Mouse (Mus musculus) stomach, embryonic 16.5 days (tissue): ENCODE measurements around the gene Tmem37. TPM values are rescaled to one million over a fixed set of nuclear protein-coding genes. Genes with fewer than 3 reads are reported as not detected.

Experiments
- ATAC-seq: fragments of 200-750 bp; cut with Nextera tagmentation; 2 replicates; pipeline ENCODE4 v1.8.0; 2017; ENCODE audit warnings: moderate number of reproducible peaks, moderate TSS enrichment; ENCODE audit not compliant: insufficient read depth, low FRiP score
- H3K27ac ChIP-seq: fragments of 300-500 bp; sonication (generic); 2 replicates; pipeline ENCODE4 v1.5.1; 2014; ENCODE audit warnings: low read length
- H3K27me3 ChIP-seq: fragments of 300-500 bp; sonication (generic); 2 replicates; pipeline ENCODE4 v1.6.1; 2014; ENCODE audit warnings: low read length, control low read depth, mixed read lengths; ENCODE audit not compliant: control insufficient read depth, insufficient read depth
- H3K36me3 ChIP-seq: fragments of 300-500 bp; sonication (generic); 2 replicates; pipeline ENCODE4 v1.6.1; 2014; ENCODE audit warnings: low read length; ENCODE audit not compliant: control insufficient read depth, insufficient read depth
- H3K4me1 ChIP-seq: fragments of 300-500 bp; sonication (generic); 2 replicates; pipeline ENCODE4 v1.6.1; 2014; ENCODE audit warnings: low read length, control low read depth, mixed read lengths; ENCODE audit not compliant: control insufficient read depth, insufficient read depth
- H3K4me2 ChIP-seq: fragments of 300-500 bp; sonication (generic); 2 replicates; pipeline ENCODE4 v1.6.1; 2014; ENCODE audit warnings: low read depth, low read length, mixed read lengths
- H3K4me3 ChIP-seq: fragments of 300-500 bp; sonication (generic); replicated peaks from 2 replicates; pipeline ENCODE4 v1.5.1; 2014; ENCODE audit warnings: mild to moderate bottlenecking, low read length
- H3K9ac ChIP-seq: fragments of 300-500 bp; sonication (generic); 2 replicates; pipeline ENCODE4 v1.6.1; 2014; ENCODE audit warnings: low read length
- H3K9me3 ChIP-seq: fragments of 300-500 bp; sonication (generic); replicated peaks from 2 replicates; pipeline ENCODE4 v1.6.1; 2016; ENCODE audit warnings: low read length, control low read depth; ENCODE audit not compliant: control insufficient read depth
- WGBS: fragments of 180-500 bp; shearing (Covaris S2); extraction: QIAGEN DNeasy Blood & Tissue Kit; methylation state at CpG from one replicate; pipeline ENCODE4 v1.1.7; 2014; 5-methylcytosine and 5-hydroxymethylcytosine counted together
- polyA plus RNA-seq: library from polyadenylated mRNA; unstranded; fragments of >200 nt; fragmentation: Nextera tagmentation; extraction: Ambion mirVana; gene quantifications from 2 replicates; pipeline ENCODE4 v1.2.1, GENCODE M21; 2015

Tmem37 gene
- polyA plus RNA-seq, 1 experiment from 2014 or later = 24.8 TPM

- Histone ChIP-seq H3K9ac (no peak overlapping the region), H3K9me3 (no peaks in the 10 kb centered on the region), H3K27ac (no peak overlapping the region), H3K4me2 (no peak overlapping the region), H3K36me3 (no peaks in the 10 kb centered on the region), H3K27me3 (no peaks in the 10 kb centered on the region), H3K4me3 (no peak overlapping the region), H3K4me1 (no peaks in the 10 kb centered on the region)
- 82% methylated on average over 12 of the region's 12 CpGs for WGBS
- no peak for ATAC-seq
Measured at GRCm38 (mm10) chr1:120019428-120019827, 54.4 kb downstream of the Tmem37 start.

GRCm38 (mm10) chr1:120018900-120019299 lies 55.0 kb downstream of the Tmem37 start:
- no peak overlapping the region for H3K27ac ChIP-seq
- H3K4me3 ChIP-seq = no peak overlapping the region
- WGBS = 63% methylated on average over 3 of the region's 3 CpGs
- no peaks in the 10 kb centered on the region for H3K36me3 ChIP-seq
- H3K9me3 ChIP-seq = no peaks in the 10 kb centered on the region
- H3K4me2 ChIP-seq = no peak overlapping the region
- H3K27me3 ChIP-seq = no peaks in the 10 kb centered on the region
- H3K4me1 ChIP-seq = no peaks in the 10 kb centered on the region
- ATAC-seq = no peak
- no peak overlapping the region for H3K9ac ChIP-seq

Other genes with a start within 250 kb of the Tmem37 start
- 2.7 and 3.8 TPM in 2 replicates for gene Ptpn4, start 236.5 kb downstream of the Tmem37 start, polyA plus RNA-seq
- gene Tmem177, start 160.9 kb downstream of the Tmem37 start, polyA plus RNA-seq = 5.6 and 5.8 TPM in 2 replicates
- gene Cfap221, start 76.8 kb downstream of the Tmem37 start, polyA plus RNA-seq = 0.05 TPM in 1 of 2 replicates, not detected in the other
- gene Sctr, start 67.2 kb downstream of the Tmem37 start, polyA plus RNA-seq = 1.1 and 1.7 TPM in 2 replicates
- 893 and 962 TPM in 2 replicates for gene Dbi, start 47.0 kb upstream of the Tmem37 start, polyA plus RNA-seq
- 11.9 and 13.2 TPM in 2 replicates for gene 3110009E18Rik, start 47.1 kb upstream of the Tmem37 start, polyA plus RNA-seq
- gene Steap3, start 198.6 kb upstream of the Tmem37 start, polyA plus RNA-seq = 5.2 and 8.2 TPM in 2 replicates